Mouse (Mus musculus) MEL (cell line): ENCODE data around the gene Pdgfa.

Source experiments
- CHD1 ChIP-seq: IDR thresholded peaks from 2 replicates; pipeline ENCODE4 v1.6.1; 2012; ENCODE audit warnings: low read depth, mild to moderate bottlenecking, inconsistent platforms, low read length, improper control_type of control experiment
- CTCF ChIP-seq, 3 experiments: IDR thresholded peaks in 2 of 3; conservative IDR thresholded peaks in 1 of 3; 2 replicates each; pipeline ENCODE4 v1.5.1; 2011 to 2012; ENCODE audit warnings: low read length in 3 of 3, low read depth in 2 of 3, mild to moderate bottlenecking in 2 of 3, improper control_type of control experiment in 1 of 3, inconsistent platforms in 1 of 3, mixed read lengths in 1 of 3, moderate library complexity in 1 of 3; ENCODE audit not compliant: control insufficient read depth in 1 of 3, insufficient read depth in 1 of 3, poor library complexity in 1 of 3, severe bottlenecking in 1 of 3
- MAFK ChIP-seq: IDR thresholded peaks from 2 replicates; pipeline ENCODE4 v1.6.1; 2011; ENCODE audit warnings: low read depth, mild to moderate bottlenecking, low read length, improper control_type of control experiment, borderline replicate concordance
- MYB ChIP-seq: IDR thresholded peaks from 2 replicates; pipeline ENCODE4 v1.6.1; 2011; ENCODE audit warnings: mild to moderate bottlenecking, low read depth, low read length, improper control_type of control experiment
- POLR2A ChIP-seq, 2 experiments: IDR thresholded peaks; 2 replicates each; pipeline ENCODE4 v1.6.1; 2011 to 2012; ENCODE audit warnings: low read length in 2 of 2, mild to moderate bottlenecking in 2 of 2, control low read depth in 1 of 2, improper control_type of control experiment in 1 of 2, low read depth in 1 of 2, moderate library complexity in 1 of 2; ENCODE audit not compliant: control insufficient read depth in 1 of 2, insufficient read depth in 1 of 2, poor library complexity in 1 of 2
- POLR2AphosphoS2 ChIP-seq: IDR thresholded peaks from 2 replicates; pipeline ENCODE4 v1.6.1; 2011; ENCODE audit warnings: low read length, improper control_type of control experiment
- SMC3 ChIP-seq: IDR thresholded peaks from 2 replicates; pipeline ENCODE4 v1.6.1; 2011; ENCODE audit warnings: low read depth, low read length, improper control_type of control experiment

DNA sequence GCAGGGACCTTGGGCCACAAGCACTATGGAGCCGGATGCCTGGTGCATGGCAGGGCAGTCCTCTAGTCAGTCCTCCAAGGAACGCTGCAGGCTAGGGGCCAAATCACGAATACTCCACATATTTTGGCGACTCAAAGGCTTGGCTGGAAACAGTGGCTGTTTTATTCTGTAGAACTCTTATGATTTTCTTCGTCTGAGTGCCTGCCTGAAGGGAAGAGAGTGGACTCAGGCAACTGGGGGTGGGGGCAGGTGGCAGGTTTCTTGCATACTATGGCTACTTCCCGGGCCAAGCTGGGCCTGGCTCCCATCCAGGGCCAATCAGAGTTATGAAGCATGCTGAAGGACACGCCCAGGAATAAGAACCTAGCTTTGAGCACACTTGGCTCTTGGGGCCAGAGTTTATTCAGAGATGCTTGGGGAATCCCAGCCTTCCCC, 27.1 kb downstream of the Pdgfa start:
- TF ChIP-seq MAFK (no peak), POLR2A (IDR thresholded peaks at IDR 0.05; ENCODE audit: control insufficient read depth in 1 of 2, insufficient read depth in 1 of 2, low read depth in 1 of 2, low read length in 2 of 2, poor library complexity in 1 of 2) (no peak), CTCF (IDR thresholded peaks at IDR 0.05 in 2 of 3, conservative IDR thresholded peaks at IDR 0.05 in 1 of 3; ENCODE audit: control insufficient read depth in 1 of 3, insufficient read depth in 1 of 3, low read depth in 2 of 3, low read length in 3 of 3, poor library complexity in 1 of 3, severe bottlenecking in 1 of 3) (no peak), CHD1 (no peak), SMC3 (no peak), POLR2AphosphoS2 (no peak), MYB (no peak)
